Mouse (Mus musculus) testis, adult 2 months (tissue): Measurements from ENCODE around the gene Muc4.

Experiments used
- CTCF ChIP-seq: fragments of 200-500 bp; IDR thresholded peaks from 2 replicates; pipeline ENCODE4 v1.5.1; 2012; ENCODE audit warnings: low read depth, mild to moderate bottlenecking, inconsistent platforms, low read length, moderate library complexity; ENCODE audit not compliant: control insufficient read depth, insufficient read depth, insufficient replicate concordance
- POLR2A ChIP-seq: fragments of 200-500 bp; IDR thresholded peaks from 2 replicates; pipeline ENCODE4 v1.6.1; 2012; ENCODE audit warnings: low read depth, mild to moderate bottlenecking, inconsistent platforms, low read length, moderate library complexity; ENCODE audit not compliant: control insufficient read depth

DNA sequence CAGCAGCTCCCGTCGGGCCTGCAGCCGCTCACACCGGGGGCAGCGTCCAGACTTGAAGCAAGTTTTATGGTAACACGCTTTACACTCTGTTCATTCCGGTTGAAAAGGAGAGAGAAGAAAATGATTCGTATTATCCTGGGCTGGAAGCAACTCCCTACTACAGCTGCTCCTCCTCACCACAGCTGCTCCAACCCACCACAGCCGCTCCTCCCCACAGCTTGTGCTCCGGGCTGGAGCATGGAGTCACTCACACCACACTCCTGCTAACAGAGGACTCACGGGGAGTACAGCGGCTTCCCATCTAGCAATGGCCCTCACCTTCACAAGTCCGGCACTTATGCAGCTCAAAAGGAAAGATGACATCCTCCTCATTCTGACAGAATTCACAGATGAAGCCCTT lies 88.4 kb downstream of the Muc4 start:
- TF ChIP-seq CTCF (no peak), POLR2A (no peak)
